Mouse (Mus musculus) c-Kit-positive CD71-positive TER-119-positive erythroid progenitor cells, embryonic 14.5 days (primary cell): ENCODE measurements around the gene Ucn2.

Experiments used
- DNase-seq: peaks from one replicate; pipeline ENCODE4 v3.0.0-alpha.2; 2013; ENCODE audit warnings: low spot score

Gene Ucn2

DNA sequence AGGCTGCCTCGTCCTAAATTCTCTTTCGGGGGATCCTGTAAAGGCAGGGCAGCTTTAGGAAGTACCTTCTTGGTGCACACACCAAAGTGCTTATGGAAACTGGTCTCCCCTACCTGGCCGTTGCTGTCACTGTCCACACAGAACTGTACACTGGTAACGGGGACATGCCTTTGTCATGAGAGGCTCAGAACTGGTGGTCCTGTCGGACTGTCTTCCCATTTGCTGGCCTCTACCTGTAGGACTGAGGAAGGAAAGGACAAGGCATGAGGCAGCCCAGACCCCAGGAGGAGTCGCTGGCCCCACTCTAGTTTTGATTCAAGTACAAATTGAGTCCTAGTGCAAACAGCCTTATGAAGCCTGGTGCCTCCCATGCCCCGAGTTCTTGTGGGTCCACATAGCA is 45.2 kb downstream of the Ucn2 start:
- DNase-seq: no peak

DNA sequence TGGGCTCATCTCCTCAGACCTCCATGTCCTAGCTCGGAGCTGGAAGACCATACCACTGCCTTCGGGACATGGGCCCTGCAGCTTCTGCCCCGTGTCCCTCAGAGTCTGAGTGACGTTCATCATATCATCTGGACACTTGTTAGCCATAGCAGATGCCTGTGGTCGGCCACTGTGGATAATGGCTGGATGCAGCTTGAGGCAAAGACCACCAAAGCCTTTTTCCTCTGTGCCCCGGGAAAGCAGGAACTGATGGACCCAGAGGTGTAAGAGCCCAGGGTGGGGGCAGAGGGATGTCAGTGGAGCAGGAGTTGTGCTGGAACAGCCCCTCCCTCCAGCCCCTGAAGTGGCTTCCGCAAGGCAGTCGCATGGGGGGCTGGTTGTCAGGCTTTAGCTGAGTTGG is 45.9 kb downstream of the Ucn2 start:
- no peak for DNase-seq

DNA sequence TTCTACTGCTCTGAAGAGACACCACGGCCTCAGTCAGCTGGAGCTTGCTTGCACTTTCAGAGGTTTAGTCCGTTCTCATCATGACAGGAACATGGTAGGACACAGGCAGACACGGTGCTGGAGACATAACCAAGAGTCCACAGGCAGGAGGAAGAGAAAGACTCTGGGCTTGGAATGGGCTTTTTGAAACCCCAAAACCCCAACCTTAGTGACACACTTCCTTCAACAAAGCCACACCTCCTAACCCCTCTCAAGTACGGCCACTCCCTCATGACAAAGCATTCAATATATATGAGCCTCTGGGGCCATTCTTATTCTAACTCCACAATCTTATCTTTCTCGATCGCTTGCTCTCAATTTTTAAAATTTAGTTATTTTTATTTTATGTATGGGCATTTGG is 46.6 kb downstream of the Ucn2 start:
- DNase-seq: no peak
